Mouse (Mus musculus) C2C12 (cell line): Measurements from ENCODE around the gene Nipa1.

ENCODE experiments used
- CEBPB ChIP-seq: IDR thresholded peaks from one replicate; pipeline ENCODE4 v1.6.1; 2011; ENCODE audit warnings: low read depth, mild to moderate bottlenecking, control low read depth, moderate library complexity
- CTCF ChIP-seq: IDR thresholded peaks from one replicate; pipeline ENCODE4 v1.5.1; 2011; ENCODE audit not compliant: control insufficient read depth, insufficient read depth, insufficient read length
- FOSL1 ChIP-seq: IDR thresholded peaks from one replicate; pipeline ENCODE4 v1.8.0; 2011; ENCODE audit warnings: mild to moderate bottlenecking, low read length; ENCODE audit not compliant: poor library complexity, insufficient read depth, severe bottlenecking
- MAX ChIP-seq: IDR thresholded peaks from one replicate; pipeline ENCODE4 v1.6.1; 2011; ENCODE audit warnings: mild to moderate bottlenecking, control low read depth
- MYOD1 ChIP-seq: IDR thresholded peaks from one replicate; pipeline ENCODE4 v1.6.1; 2011; ENCODE audit warnings: low read depth; ENCODE audit not compliant: control insufficient read depth, insufficient read length
- MYOG ChIP-seq: IDR thresholded peaks from one replicate; pipeline ENCODE4 v1.6.1; 2011; ENCODE audit not compliant: control insufficient read depth, insufficient read length; ENCODE audit errors: extremely low read depth
- USF1 ChIP-seq: IDR thresholded peaks from one replicate; pipeline ENCODE4 v1.6.1; 2011; ENCODE audit warnings: low read depth, mild to moderate bottlenecking, control low read depth, moderate library complexity

- TF ChIP-seq MYOG (no peak), CTCF (no peak), CEBPB (no peak), USF1 (no peak), FOSL1 (no peak), MAX (no peak), MYOD1 (no peak)
These were observed 81.4 kb downstream of the Nipa1 start for GRCm38 (mm10) chr7:55938341-55938740.
